Mouse (Mus musculus) liver, embryonic 16.5 days (tissue): ENCODE measurements around the gene Mrpl40. TPM values are rescaled to one million over a fixed set of nuclear protein-coding genes. Genes with fewer than 3 reads are reported as not detected.

Source experiments
- ATAC-seq: fragments of 200-750 bp; cut with Nextera tagmentation; 2 replicates; pipeline ENCODE4 v1.8.0; 2017; ENCODE audit warnings: low read depth, mild to moderate bottlenecking, moderate number of reproducible peaks, moderate library complexity
- H3K27ac ChIP-seq: fragments of 300-500 bp; sonication (generic); 2 replicates; pipeline ENCODE4 v1.5.1; 2014; ENCODE audit warnings: mild to moderate bottlenecking, low read length
- H3K27me3 ChIP-seq: fragments of 300-500 bp; sonication (generic); 2 replicates; pipeline ENCODE4 v1.6.1; 2014; ENCODE audit warnings: low read depth, low read length, mixed read lengths; ENCODE audit not compliant: control insufficient read depth, insufficient read depth
- H3K36me3 ChIP-seq: fragments of 300-500 bp; sonication (generic); 2 replicates; pipeline ENCODE4 v1.6.1; 2014; ENCODE audit warnings: mild to moderate bottlenecking; ENCODE audit not compliant: control insufficient read depth, insufficient read depth
- H3K4me1 ChIP-seq: fragments of 300-500 bp; sonication (generic); 2 replicates; pipeline ENCODE4 v1.6.1; 2014; ENCODE audit warnings: low read depth, low read length, mixed read lengths; ENCODE audit not compliant: control insufficient read depth
- H3K4me2 ChIP-seq: fragments of 300-500 bp; sonication (generic); 2 replicates; pipeline ENCODE4 v1.6.1; 2014; ENCODE audit warnings: low read depth, low read length, mixed read lengths
- H3K4me3 ChIP-seq: fragments of 300-500 bp; sonication (generic); 2 replicates; pipeline ENCODE4 v1.5.1; 2014; ENCODE audit warnings: low read depth, mild to moderate bottlenecking, low read length
- H3K9ac ChIP-seq: fragments of 300-500 bp; sonication (generic); 2 replicates; pipeline ENCODE4 v1.6.1; 2014; ENCODE audit warnings: low read depth, low read length
- H3K9me3 ChIP-seq: fragments of 300-500 bp; sonication (generic); replicated peaks from 2 replicates; pipeline ENCODE4 v1.6.1; 2016; ENCODE audit warnings: low read length; ENCODE audit not compliant: control insufficient read depth
- WGBS: fragments of 180-500 bp; shearing (Covaris S2); extraction: QIAGEN DNeasy Blood & Tissue Kit; methylation state at CpG from one replicate; pipeline ENCODE4 v1.1.7; 2014; ENCODE audit not compliant: insufficient replicate concordance; 5-methylcytosine and 5-hydroxymethylcytosine counted together
- polyA plus RNA-seq: library from polyadenylated mRNA; unstranded; fragments of >200 nt; fragmentation: Nextera tagmentation; extraction: Ambion mirVana; gene quantifications from 2 replicates; pipeline ENCODE4 v1.2.1, GENCODE M21; 2015

The Mrpl40 gene
- polyA plus RNA-seq: 46.4 and 51.8 TPM in 2 replicates

DNA sequence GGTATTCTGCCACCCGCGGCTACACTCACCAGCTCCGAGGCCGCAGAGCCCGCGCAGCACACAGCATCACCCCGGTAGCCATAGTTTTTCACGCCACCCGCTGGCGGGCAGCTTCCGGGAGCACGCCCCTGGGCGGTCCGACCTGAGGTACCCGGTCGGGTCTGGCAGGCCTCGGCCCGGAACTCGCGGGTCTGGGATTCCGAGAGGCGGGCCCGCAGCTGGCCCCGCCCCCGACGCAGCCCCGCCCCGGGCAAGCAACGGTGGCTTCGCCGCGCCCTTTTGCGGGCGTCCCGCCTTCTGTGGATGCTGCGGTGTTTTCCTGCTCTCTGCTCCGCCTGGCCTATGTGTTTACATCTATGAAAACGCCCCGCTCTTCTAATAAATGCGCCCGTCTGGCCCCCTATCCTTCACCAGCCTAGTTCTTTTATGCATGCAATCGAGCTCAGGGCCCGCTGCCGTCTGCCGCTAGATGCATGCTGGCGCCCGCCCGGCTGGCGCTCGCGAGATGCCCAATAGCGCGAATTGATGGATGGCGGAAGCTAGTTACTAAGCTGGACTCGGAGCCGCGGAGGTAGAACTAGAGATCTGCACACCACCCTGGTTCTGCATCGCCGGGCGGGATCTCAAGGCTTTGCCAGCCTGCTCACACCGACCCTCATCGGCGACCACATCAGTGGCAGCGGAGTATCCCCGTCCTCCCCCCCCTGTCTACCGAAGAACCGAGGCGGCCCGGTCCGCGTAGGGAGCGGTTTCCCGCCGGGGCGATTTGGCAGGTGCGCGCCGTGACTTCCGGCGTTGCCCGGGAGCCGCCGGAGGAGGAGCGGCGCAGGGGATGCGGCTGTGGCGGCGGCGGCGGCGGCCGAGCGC is at the start of gene Mrpl40, which contains the start of gene Hira:
Gene Mrpl40 (minus strand): TSS at position 421 of the 867 bp plus-strand sequence.
Gene Hira (plus strand): TSS at position 596 of the 867 bp plus-strand sequence.
- peaks cover 12% of the 10 kb centered on the region; the same call in 1 of the 2 replicates for H3K36me3 ChIP-seq
- H3K27ac ChIP-seq: peak within 1 kb of the TSS; percentile 98
- peak within 1 kb of the TSS; percentile 93 for H3K4me3 ChIP-seq
- ATAC-seq: peak; percentile 93
- H3K9ac ChIP-seq: peak within 1 kb of the TSS; percentile 91
- no peaks in the 10 kb centered on the region for H3K9me3 ChIP-seq
- WGBS: under 1% methylated on average over 76 of the region's 93 CpGs
- no peaks in the 10 kb centered on the region for H3K27me3 ChIP-seq
- peak within 1 kb of the TSS; percentile 98 for H3K4me2 ChIP-seq
- peaks cover 22% of the 10 kb centered on the region for H3K4me1 ChIP-seq

DNA sequence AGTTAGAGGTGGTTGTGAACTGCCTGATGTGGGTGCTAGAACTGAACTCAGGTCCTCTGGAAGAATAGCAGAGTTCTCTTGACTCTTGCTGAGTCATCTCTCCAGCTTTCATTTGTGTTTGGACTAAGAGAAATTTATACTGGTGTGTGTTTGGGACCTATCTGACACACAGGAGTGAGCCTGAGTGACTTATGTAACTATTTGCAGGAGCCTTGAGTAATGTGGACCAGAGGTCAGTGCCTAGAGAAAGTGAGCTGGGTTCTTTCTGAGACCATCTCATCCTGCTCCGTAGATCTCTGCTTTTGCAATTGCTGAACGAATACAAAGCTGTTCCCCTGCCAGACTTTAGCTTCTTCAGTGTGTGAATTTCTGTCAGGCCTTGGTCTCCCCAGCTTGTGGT is 45.1 kb upstream of the Mrpl40 start:
- H3K9me3 ChIP-seq: no peaks in the 10 kb centered on the region
- H3K4me1 ChIP-seq: no peaks in the 10 kb centered on the region
- WGBS: 77% methylated on average over 2 of the region's 2 CpGs
- no peak overlapping the region for H3K9ac ChIP-seq
- H3K27ac ChIP-seq: no peak overlapping the region
- no peak for ATAC-seq
- H3K4me3 ChIP-seq: no peak overlapping the region
- H3K36me3 ChIP-seq: peaks cover 28% of the 10 kb centered on the region
- H3K4me2 ChIP-seq: no peak overlapping the region
- no peaks in the 10 kb centered on the region for H3K27me3 ChIP-seq

DNA sequence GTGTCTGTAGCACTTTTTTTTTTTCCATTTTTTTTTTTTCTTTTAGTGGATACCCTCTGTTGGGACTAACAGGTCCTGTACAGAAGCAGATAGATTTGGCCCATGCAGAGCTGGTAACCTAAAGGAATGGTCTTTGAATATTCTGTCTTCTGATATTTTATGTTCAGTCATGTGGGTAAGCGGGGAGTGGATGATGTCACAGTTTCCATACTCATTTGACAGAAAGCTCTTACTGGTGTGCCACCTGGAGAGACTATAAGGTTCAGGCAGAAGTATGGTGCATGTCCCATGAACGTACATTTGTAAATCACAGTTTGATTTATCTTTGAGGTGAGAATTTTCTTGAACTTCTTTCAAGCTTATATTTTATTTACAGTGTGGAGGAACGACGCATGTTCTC is 39.4 kb upstream of the Mrpl40 start:
- H3K36me3 ChIP-seq: peaks cover 33% of the 10 kb centered on the region
- no peak overlapping the region for H3K4me3 ChIP-seq
- no peak for ATAC-seq
- H3K27ac ChIP-seq: no peak overlapping the region
- no peak overlapping the region for H3K4me2 ChIP-seq
- H3K9ac ChIP-seq: no peak overlapping the region
- 79% methylated on average over 4 of the region's 4 CpGs for WGBS
- H3K4me1 ChIP-seq: no peaks in the 10 kb centered on the region
- no peaks in the 10 kb centered on the region for H3K9me3 ChIP-seq
- H3K27me3 ChIP-seq: no peaks in the 10 kb centered on the region

DNA sequence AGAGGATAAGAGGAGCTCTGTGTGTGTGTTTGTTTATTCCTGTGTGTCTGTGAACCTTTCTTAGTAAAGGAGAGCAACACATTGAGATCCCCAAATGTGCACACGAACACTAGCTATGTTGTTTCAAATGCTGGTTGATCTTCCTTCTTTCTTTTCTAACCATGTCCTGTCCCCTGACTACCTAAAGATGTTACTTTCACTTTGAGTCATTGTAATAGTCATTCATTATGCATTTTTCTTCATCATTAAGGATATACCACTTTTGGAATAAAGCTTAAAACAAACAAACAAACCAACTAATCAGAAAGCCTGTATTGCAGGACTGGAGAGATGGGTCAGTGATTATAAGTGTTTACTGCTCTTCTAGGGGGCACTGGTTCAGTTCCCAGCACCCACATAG is 29.0 kb upstream of the Mrpl40 start:
- no peak overlapping the region for H3K9ac ChIP-seq
- H3K36me3 ChIP-seq: no peaks in the 10 kb centered on the region; the same call in 1 of the 2 replicates
- H3K9me3 ChIP-seq: no peaks in the 10 kb centered on the region
- H3K27ac ChIP-seq: no peak overlapping the region
- ATAC-seq: no peak
- no peaks in the 10 kb centered on the region for H3K27me3 ChIP-seq
- H3K4me2 ChIP-seq: no peak overlapping the region
- H3K4me3 ChIP-seq: no peak overlapping the region
- no peaks in the 10 kb centered on the region for H3K4me1 ChIP-seq
- WGBS: 82% methylated on average over 1 of the region's 1 CpGs

DNA sequence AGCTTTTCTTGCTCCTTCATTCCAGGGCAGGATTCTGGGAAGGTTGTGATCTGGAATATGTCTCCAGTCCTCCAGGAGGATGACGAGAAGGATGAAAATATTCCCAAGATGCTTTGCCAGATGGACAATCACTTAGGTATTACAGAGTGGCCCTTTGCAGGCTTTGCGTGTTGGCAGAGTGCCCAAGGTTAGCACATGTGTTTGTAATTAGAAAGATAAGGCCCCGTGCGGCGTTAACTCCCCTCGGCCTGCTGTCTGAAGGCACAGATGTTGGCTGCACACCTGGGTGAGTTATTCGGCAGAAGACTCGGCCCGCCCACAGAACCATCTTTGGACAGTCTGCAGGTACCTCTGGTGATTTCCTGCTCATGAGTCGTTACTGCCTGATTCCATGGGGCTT is 19.8 kb upstream of the Mrpl40 start:
- Histone ChIP-seq H3K4me2 (no peak overlapping the region), H3K4me1 (peaks cover 7% of the 10 kb centered on the region), H3K4me3 (no peak overlapping the region), H3K9ac (no peak overlapping the region), H3K27me3 (no peaks in the 10 kb centered on the region), H3K27ac (no peak overlapping the region), H3K36me3 (peaks cover 13% of the 10 kb centered on the region), H3K9me3 (no peaks in the 10 kb centered on the region)
- peak; percentile 72 for ATAC-seq
- 45% methylated on average over 10 of the region's 10 CpGs for WGBS

DNA sequence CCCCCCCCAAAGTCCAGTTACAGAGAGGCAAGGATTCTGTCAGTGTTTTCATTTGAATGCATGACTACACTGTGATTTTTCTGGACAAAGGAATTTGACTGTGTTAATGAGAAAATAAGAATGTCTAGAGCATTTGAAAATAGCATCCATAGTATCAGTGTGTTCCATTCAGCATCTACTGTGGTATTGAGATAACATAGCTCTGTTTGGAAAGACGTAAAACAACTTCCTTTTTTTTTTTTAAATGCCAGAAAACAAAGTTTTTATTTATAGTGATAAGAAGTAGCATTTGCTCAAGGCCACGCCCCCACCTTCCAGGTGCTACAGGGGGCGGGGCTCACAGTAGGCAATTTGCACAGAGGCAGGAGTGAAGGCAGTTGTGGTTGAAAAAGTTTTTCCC is 18.6 kb upstream of the Mrpl40 start:
- no peak overlapping the region for H3K27ac ChIP-seq
- no peaks in the 10 kb centered on the region for H3K9me3 ChIP-seq
- ATAC-seq: no peak
- peaks cover 7% of the 10 kb centered on the region for H3K4me1 ChIP-seq
- no peak overlapping the region for H3K9ac ChIP-seq
- H3K36me3 ChIP-seq: peaks cover 13% of the 10 kb centered on the region
- no peaks in the 10 kb centered on the region for H3K27me3 ChIP-seq
- 49% methylated on average over 3 of the region's 3 CpGs for WGBS
- no peak overlapping the region for H3K4me3 ChIP-seq
- H3K4me2 ChIP-seq: no peak overlapping the region

DNA sequence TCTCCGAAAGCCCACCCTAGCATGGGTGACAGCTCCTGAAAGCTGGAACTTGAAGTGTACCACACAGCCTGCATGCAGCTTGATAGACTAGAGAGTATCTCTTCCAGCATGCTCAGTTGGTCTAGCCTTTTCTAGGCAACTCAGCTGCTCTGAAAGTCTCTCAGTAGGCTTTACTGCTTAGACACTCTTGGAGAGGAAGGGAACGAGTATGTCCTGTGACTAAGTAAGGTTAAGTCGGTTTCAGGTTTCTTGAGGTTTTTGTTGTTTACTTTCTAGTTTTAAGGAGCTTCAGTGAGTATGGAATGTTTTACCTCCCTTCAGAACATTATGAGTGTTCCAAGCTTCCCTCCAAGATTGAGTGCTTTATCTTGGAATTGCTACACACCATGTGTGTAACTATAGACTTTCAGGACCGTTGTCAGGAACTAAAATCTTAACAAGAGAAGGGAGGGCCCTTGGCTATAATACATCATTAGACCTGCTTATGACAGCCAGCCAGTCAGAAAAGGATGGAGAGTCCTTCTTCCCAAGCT is 17.2 kb upstream of the Mrpl40 start:
- Histone ChIP-seq H3K4me1 (peaks cover 12% of the 10 kb centered on the region), H3K27me3 (no peaks in the 10 kb centered on the region), H3K9ac (no peak overlapping the region), H3K27ac (no peak overlapping the region), H3K4me3 (no peak overlapping the region), H3K36me3 (peaks cover 13% of the 10 kb centered on the region), H3K9me3 (no peaks in the 10 kb centered on the region), H3K4me2 (no peak overlapping the region)
- WGBS: 75% methylated on average over 4 of the region's 4 CpGs
- ATAC-seq: no peak

DNA sequence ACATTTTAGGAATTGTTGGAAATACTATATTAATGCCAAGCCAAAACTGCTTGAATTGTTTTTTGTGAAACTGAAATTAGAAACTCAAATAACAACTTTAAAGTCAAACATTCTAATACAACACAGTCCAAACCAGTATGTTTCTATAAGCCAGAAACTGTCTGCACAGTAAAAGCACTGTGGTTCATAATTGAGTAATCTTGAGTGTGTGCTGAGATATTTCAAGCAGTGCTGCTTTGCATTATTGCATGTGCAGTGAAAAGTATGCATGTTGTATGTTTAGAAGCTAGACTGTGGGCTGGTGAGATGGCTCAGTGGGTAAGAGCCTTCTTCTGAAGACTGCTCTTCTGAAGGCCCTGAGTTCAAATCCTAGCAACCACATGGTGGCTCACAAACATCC is 7.4 kb upstream of the Mrpl40 start:
- Histone ChIP-seq H3K4me3 (no peak overlapping the region), H3K27ac (no peak overlapping the region), H3K4me1 (peaks cover 6% of the 10 kb centered on the region), H3K9me3 (no peaks in the 10 kb centered on the region), H3K9ac (no peak overlapping the region), H3K27me3 (no peaks in the 10 kb centered on the region), H3K4me2 (no peak overlapping the region), H3K36me3 (no peaks in the 10 kb centered on the region)
- ATAC-seq: no peak

DNA sequence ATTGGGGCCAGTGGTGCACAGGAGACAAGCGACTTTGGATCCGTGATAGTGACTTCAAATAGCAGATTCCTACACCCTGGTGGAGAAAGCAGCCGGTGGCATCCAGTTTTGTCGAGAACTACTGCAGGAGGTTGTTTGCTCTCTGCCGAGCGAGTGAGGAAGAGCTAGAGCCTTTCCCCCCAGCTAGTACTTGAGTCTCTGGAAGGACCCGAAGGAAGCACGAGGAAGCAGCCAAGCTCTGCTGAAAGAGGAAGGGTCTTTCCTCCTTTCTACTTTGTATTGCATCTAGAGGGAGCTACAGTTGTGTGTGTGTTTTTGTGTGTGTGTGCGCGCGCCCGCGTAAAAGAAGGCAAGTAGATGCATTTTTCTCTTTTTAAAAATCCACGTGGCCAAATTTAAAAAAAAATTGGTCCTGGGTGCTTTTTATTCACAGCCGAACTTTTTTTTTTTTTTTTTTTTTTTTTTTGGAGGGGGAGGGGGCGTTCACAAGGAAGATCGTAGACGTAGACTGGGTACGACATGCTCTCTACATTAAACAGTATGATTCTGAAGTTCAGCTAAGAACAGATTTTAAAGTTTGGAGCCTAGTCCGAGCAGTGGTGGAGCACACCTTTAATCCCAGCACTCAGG is 1.5 kb upstream of the Mrpl40 start:
- peak overlapping the region; percentile 93 for H3K4me3 ChIP-seq
- WGBS: 12% methylated on average over 20 of the region's 20 CpGs
- ATAC-seq: no peak

More for the DNA sequence above, 1.5 kb upstream of the Mrpl40 start:
- Histone ChIP-seq H3K4me2 (peak overlapping the region; percentile 98), H3K36me3 (0 out of 2 replicates have a peak, but pooled peaks cover 2% of the 10 kb centered on the region), H3K27ac (peak overlapping the region; percentile 98), H3K4me1 (peaks cover 22% of the 10 kb centered on the region), H3K9ac (peak overlapping the region; percentile 91), H3K9me3 (no peaks in the 10 kb centered on the region), H3K27me3 (no peaks in the 10 kb centered on the region)
